Mouse (Mus musculus) heart, embryonic 12.5 days (tissue): ENCODE measurements around the gene Gm20605. TPM values are rescaled to one million over a fixed set of nuclear protein-coding genes. Genes with fewer than 3 reads are reported as not detected.

Experiments used
- ATAC-seq: fragments of 200-750 bp; cut with Nextera tagmentation; 2 replicates; pipeline ENCODE4 v1.8.0; 2017; ENCODE audit warnings: moderate TSS enrichment, moderate library complexity; ENCODE audit not compliant: insufficient number of reproducible peaks, low FRiP score
- H3K27ac ChIP-seq: fragments of 300-500 bp; sonication (generic); 2 replicates; pipeline ENCODE4 v1.5.1; 2016; ENCODE audit warnings: mild to moderate bottlenecking, moderate library complexity; ENCODE audit not compliant: poor library complexity, severe bottlenecking
- H3K27me3 ChIP-seq: fragments of 300-500 bp; sonication (generic); replicated peaks from 2 replicates; pipeline ENCODE4 v1.6.1; 2016; ENCODE audit warnings: mild to moderate bottlenecking, moderate library complexity
- H3K36me3 ChIP-seq: fragments of 300-500 bp; sonication (generic); 2 replicates; pipeline ENCODE4 v1.6.1; 2016; ENCODE audit warnings: mild to moderate bottlenecking, moderate library complexity
- H3K4me1 ChIP-seq: fragments of 300-500 bp; sonication (generic); replicated peaks from 2 replicates; pipeline ENCODE4 v1.6.1; 2016; ENCODE audit warnings: mild to moderate bottlenecking
- H3K4me2 ChIP-seq: fragments of 300-500 bp; sonication (generic); 2 replicates; pipeline ENCODE4 v1.6.1; 2016; ENCODE audit warnings: mild to moderate bottlenecking, moderate library complexity
- H3K4me3 ChIP-seq: fragments of 300-500 bp; sonication (generic); 2 replicates; pipeline ENCODE4 v1.5.1; 2016; ENCODE audit warnings: mild to moderate bottlenecking
- H3K9ac ChIP-seq: fragments of 300-500 bp; sonication (generic); 2 replicates; pipeline ENCODE4 v1.6.1; 2016; ENCODE audit warnings: mild to moderate bottlenecking, moderate library complexity
- H3K9me3 ChIP-seq: fragments of 300-500 bp; sonication (generic); replicated peaks from 2 replicates; pipeline ENCODE4 v1.6.1; 2016; ENCODE audit warnings: mild to moderate bottlenecking, moderate library complexity
- WGBS: fragments of 180-500 bp; shearing (Covaris S2); methylation state at CpG from one replicate; pipeline ENCODE4 v1.1.7; 2016; 5-methylcytosine and 5-hydroxymethylcytosine counted together
- polyA plus RNA-seq: library from polyadenylated mRNA; unstranded; fragments of >200 nt; fragmentation: Nextera tagmentation; extraction: Ambion mirVana; gene quantifications from 2 replicates; pipeline ENCODE4 v1.2.1, GENCODE M21; 2016

Gm20605 gene
- polyA plus RNA-seq, 1 experiment from 2014 or later = 6.9 TPM

GRCm38 (mm10) chr5:137674786-137675185 is 45.8 kb downstream of the Gm20605 start:
- no peak overlapping the region for H3K4me2 ChIP-seq
- H3K9ac ChIP-seq = no peak overlapping the region
- 93% methylated on average over 8 of the region's 8 CpGs for WGBS
- no peak for ATAC-seq
- H3K4me3 ChIP-seq = no peak overlapping the region
- no peaks in the 10 kb centered on the region for H3K27me3 ChIP-seq
- peaks cover 4% of the 10 kb centered on the region; the same call in 1 of the 2 replicates for H3K36me3 ChIP-seq
- H3K9me3 ChIP-seq = no peaks in the 10 kb centered on the region
- H3K4me1 ChIP-seq = peaks cover 26% of the 10 kb centered on the region
- H3K27ac ChIP-seq = no peak overlapping the region

- no peak overlapping the region for H3K9ac ChIP-seq
- no peak for ATAC-seq
- no peak overlapping the region for H3K27ac ChIP-seq
- H3K36me3 ChIP-seq = peaks cover 7% of the 10 kb centered on the region; the same call in 1 of the 2 replicates
- H3K9me3 ChIP-seq = no peaks in the 10 kb centered on the region
- H3K4me1 ChIP-seq = peaks cover 17% of the 10 kb centered on the region
- no peak overlapping the region for H3K4me3 ChIP-seq
- no peaks in the 10 kb centered on the region for H3K27me3 ChIP-seq
- no peak overlapping the region for H3K4me2 ChIP-seq
- WGBS = 95% methylated on average over 8 of the region's 8 CpGs
Observed at GRCm38 (mm10) chr5:137677859-137678258, 48.9 kb downstream of the Gm20605 start.

DNA sequence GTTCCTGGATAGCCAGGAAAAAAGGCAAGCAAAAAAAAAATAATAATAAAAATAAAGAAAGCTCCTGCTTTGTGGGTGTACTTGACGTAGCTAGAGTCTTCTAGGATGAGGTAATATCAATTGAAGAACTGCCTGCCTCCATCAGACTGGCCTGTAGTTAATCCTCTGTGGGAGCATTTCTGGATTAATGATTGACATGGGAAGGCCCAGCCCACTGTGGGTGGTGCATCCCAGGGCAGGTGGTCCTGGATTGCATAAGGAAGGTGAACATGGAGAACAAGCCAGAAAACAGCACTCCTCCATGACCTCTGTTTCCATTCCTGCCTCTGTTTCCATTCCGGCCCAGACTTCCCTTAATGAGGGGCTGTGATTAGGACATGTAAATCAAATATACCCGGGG is 49.8 kb downstream of the Gm20605 start:
- peaks cover 7% of the 10 kb centered on the region; the same call in 1 of the 2 replicates for H3K36me3 ChIP-seq
- H3K4me1 ChIP-seq = peaks cover 20% of the 10 kb centered on the region
- no peak overlapping the region for H3K9ac ChIP-seq
- H3K27me3 ChIP-seq = no peaks in the 10 kb centered on the region
- ATAC-seq = no peak
- H3K4me3 ChIP-seq = no peak overlapping the region
- no peak overlapping the region for H3K27ac ChIP-seq
- H3K4me2 ChIP-seq = no peak overlapping the region
- no peaks in the 10 kb centered on the region for H3K9me3 ChIP-seq
- WGBS = 85% methylated on average over 3 of the region's 3 CpGs

GRCm38 (mm10) chr5:137679726-137680125 is 50.8 kb downstream of the Gm20605 start:
- Histone ChIP-seq H3K27ac (no peak overlapping the region), H3K36me3 (peaks cover 7% of the 10 kb centered on the region; the same call in 1 of the 2 replicates), H3K4me3 (no peak overlapping the region), H3K4me1 (peaks cover 21% of the 10 kb centered on the region), H3K9ac (no peak overlapping the region), H3K9me3 (no peaks in the 10 kb centered on the region), H3K27me3 (no peaks in the 10 kb centered on the region), H3K4me2 (no peak overlapping the region)
- ATAC-seq = no peak
- 85% methylated on average over 4 of the region's 4 CpGs for WGBS

GRCm38 (mm10) chr5:137682526-137682925 is 53.6 kb downstream of the Gm20605 start:
- Histone ChIP-seq H3K9me3 (no peaks in the 10 kb centered on the region), H3K4me1 (peaks cover 27% of the 10 kb centered on the region), H3K9ac (no peak overlapping the region), H3K4me2 (peak overlapping the region; percentile 14; the same call in 1 of the 2 replicates), H3K4me3 (no peak overlapping the region), H3K27ac (no peak overlapping the region), H3K36me3 (0 out of 2 replicates have a peak, but pooled peaks cover 3% of the 10 kb centered on the region), H3K27me3 (no peaks in the 10 kb centered on the region)
- WGBS = 93% methylated on average over 6 of the region's 6 CpGs
- no peak for ATAC-seq

- H3K9me3 ChIP-seq = no peaks in the 10 kb centered on the region
- peak overlapping the region; percentile 90 for H3K4me3 ChIP-seq
- no peaks in the 10 kb centered on the region for H3K27me3 ChIP-seq
- peak overlapping the region; percentile 71 for H3K27ac ChIP-seq
- 0 out of 2 replicates have a peak, but pooled peaks cover 3% of the 10 kb centered on the region for H3K36me3 ChIP-seq
- H3K4me1 ChIP-seq = peaks cover 27% of the 10 kb centered on the region
- 11% methylated on average over 28 of the region's 28 CpGs for WGBS
- peak overlapping the region; percentile 98 for H3K4me2 ChIP-seq
- ATAC-seq = peak; percentile 3; the same call in 1 of the 2 replicates
- H3K9ac ChIP-seq = peak overlapping the region; percentile 86
Observed at GRCm38 (mm10) chr5:137683388-137684293, 54.7 kb downstream of the Gm20605 start.

GRCm38 (mm10) chr5:137684294-137685123 is 55.5 kb downstream of the Gm20605 start, which contains the start of gene Agfg2:
Gene Agfg2, minus strand, starts transcription at chr5:137684726.
- Histone ChIP-seq H3K4me3 (peak within 1 kb of the TSS; percentile 90), H3K36me3 (0 out of 2 replicates have a peak, but pooled peaks cover 3% of the 10 kb centered on the region)
- WGBS = under 1% methylated on average over 62 of the region's 62 CpGs

GRCm38 (mm10) chr5:137685653-137686052 is 56.7 kb downstream of the Gm20605 start:
- no peak for ATAC-seq
- 91% methylated on average over 3 of the region's 3 CpGs for WGBS
- peak overlapping the region; percentile 98; the same call in 1 of the 2 replicates for H3K4me2 ChIP-seq

More at GRCm38 (mm10) chr5:137684294-137685123, 55.5 kb downstream of the Gm20605 start, which contains the start of gene Agfg2:
- H3K9ac ChIP-seq = peak within 1 kb of the TSS; percentile 86
- no peaks in the 10 kb centered on the region for H3K9me3 ChIP-seq
- peak within 1 kb of the TSS; percentile 71 for H3K27ac ChIP-seq
- H3K4me1 ChIP-seq = peaks cover 27% of the 10 kb centered on the region
- no peaks in the 10 kb centered on the region for H3K27me3 ChIP-seq
- ATAC-seq = peak; percentile 96
- peak within 1 kb of the TSS; percentile 98 for H3K4me2 ChIP-seq

GRCm38 (mm10) chr5:137686127-137686790 is 57.3 kb downstream of the Gm20605 start:
- H3K36me3 ChIP-seq = 0 out of 2 replicates have a peak, but pooled peaks cover under 1% of the 10 kb centered on the region
- 64% methylated on average over 6 of the region's 6 CpGs for WGBS
- H3K9me3 ChIP-seq = no peaks in the 10 kb centered on the region
- ATAC-seq = peak; percentile 78
- no peak overlapping the region for H3K9ac ChIP-seq
- H3K4me3 ChIP-seq = no peak overlapping the region
- H3K4me1 ChIP-seq = peaks cover 26% of the 10 kb centered on the region
- H3K4me2 ChIP-seq = 0 out of 2 replicates have a peak overlapping the region, but pooled peaks have one; percentile 98
- H3K27ac ChIP-seq = peak overlapping the region; percentile 54
- no peaks in the 10 kb centered on the region for H3K27me3 ChIP-seq

More at GRCm38 (mm10) chr5:137685653-137686052, 56.7 kb downstream of the Gm20605 start:
- H3K4me3 ChIP-seq = no peak overlapping the region
- no peaks in the 10 kb centered on the region for H3K9me3 ChIP-seq
- no peaks in the 10 kb centered on the region for H3K27me3 ChIP-seq
- no peak overlapping the region for H3K9ac ChIP-seq
- H3K27ac ChIP-seq = 0 out of 2 replicates have a peak overlapping the region, but pooled peaks have one; percentile 5
- 0 out of 2 replicates have a peak, but pooled peaks cover 3% of the 10 kb centered on the region for H3K36me3 ChIP-seq
- H3K4me1 ChIP-seq = peaks cover 31% of the 10 kb centered on the region

GRCm38 (mm10) chr5:137689974-137690373 is 61.0 kb downstream of the Gm20605 start:
- no peak overlapping the region for H3K4me2 ChIP-seq
- no peak overlapping the region for H3K9ac ChIP-seq
- peaks cover 11% of the 10 kb centered on the region for H3K4me1 ChIP-seq
- no peaks in the 10 kb centered on the region for H3K27me3 ChIP-seq
- no peaks in the 10 kb centered on the region for H3K9me3 ChIP-seq
- WGBS = 83% methylated on average over 3 of the region's 3 CpGs
- no peak overlapping the region for H3K4me3 ChIP-seq
- H3K27ac ChIP-seq = peak overlapping the region; percentile 51
- no peak for ATAC-seq
- no peaks in the 10 kb centered on the region for H3K36me3 ChIP-seq
